Comparison of ENCODE assay signal across 1 mouse cellular context in the genomic region with DNA sequence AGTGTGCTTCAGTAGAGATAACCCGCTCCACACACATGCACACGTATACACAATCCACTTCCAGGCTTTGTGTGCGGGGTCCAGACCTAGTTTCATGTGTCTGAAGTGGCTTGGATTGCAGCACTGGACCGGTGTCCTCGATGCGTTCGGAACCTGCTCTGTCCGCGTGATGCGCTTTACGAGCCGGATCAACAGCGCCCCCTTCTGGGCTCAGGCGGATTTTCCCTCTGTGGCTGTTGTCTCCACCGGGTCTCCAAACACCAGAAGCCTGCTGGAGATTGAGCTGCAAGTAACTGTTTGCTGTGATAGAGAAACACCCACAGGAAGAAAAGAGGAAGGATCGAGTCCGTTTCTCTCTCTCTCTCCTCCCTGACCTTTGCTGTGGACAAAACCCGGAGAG.
A peak's percentile ranks its signal among the peaks of the same experiment; 100 is the strongest.
TF ChIP-seq lines count a peak whose summit lies in the region.

No protein-coding gene starts in this region.

TF ChIP-seq in CH12.LX, 34 proteins besides CTCF, POLR2A, EP300 and RAD21 (continued from another document):
- TF ChIP-seq NRF1 (IDR thresholded peaks at IDR 0.05; ENCODE audit: low read depth, low read length), result no peak
- peak; percentile 30; the same call in 1 of the 2 replicates for TF ChIP-seq IRF4 (IDR thresholded peaks at IDR 0.05; ENCODE audit: low read depth, low read length)
- no peak; the same call in 1 of the 2 replicates for TF ChIP-seq TCF12 (IDR thresholded peaks at IDR 0.05; ENCODE audit: low read depth, low read length)
- TF ChIP-seq ZC3H11A (IDR thresholded peaks at IDR 0.05; ENCODE audit: low read depth, low read length), result peak; percentile 21; the same call in 1 of the 2 replicates
- TF ChIP-seq ZKSCAN1 (IDR thresholded peaks at IDR 0.05; ENCODE audit: borderline replicate concordance, low read depth, low read length), result no peak
- no peak for TF ChIP-seq PAX5 (IDR thresholded peaks at IDR 0.05; ENCODE audit: low read length)
- TF ChIP-seq SIN3A (IDR thresholded peaks at IDR 0.05; ENCODE audit: low read length), result peak; percentile 58; the same call in 1 of the 2 replicates
- TF ChIP-seq MAZ (IDR thresholded peaks at IDR 0.05; ENCODE audit: low read depth, low read length), result no peak
- TF ChIP-seq MXI1 (IDR thresholded peaks at IDR 0.05; ENCODE audit: low read depth, low read length), result 0 out of 2 replicates have a peak, but pooled peaks have one; percentile 33
- TF ChIP-seq MAX (IDR thresholded peaks at IDR 0.05; ENCODE audit: low read length), result peak; percentile 92
